Mouse (Mus musculus): ENCODE data around the gene 5330417C22Rik. TPM values are rescaled to one million over a fixed set of nuclear protein-coding genes. Genes with fewer than 3 reads are reported as not detected.

Gene 5330417C22Rik
- polyA plus RNA-seq, 1 experiment from 2014 or later: 33.7 TPM

DNA sequence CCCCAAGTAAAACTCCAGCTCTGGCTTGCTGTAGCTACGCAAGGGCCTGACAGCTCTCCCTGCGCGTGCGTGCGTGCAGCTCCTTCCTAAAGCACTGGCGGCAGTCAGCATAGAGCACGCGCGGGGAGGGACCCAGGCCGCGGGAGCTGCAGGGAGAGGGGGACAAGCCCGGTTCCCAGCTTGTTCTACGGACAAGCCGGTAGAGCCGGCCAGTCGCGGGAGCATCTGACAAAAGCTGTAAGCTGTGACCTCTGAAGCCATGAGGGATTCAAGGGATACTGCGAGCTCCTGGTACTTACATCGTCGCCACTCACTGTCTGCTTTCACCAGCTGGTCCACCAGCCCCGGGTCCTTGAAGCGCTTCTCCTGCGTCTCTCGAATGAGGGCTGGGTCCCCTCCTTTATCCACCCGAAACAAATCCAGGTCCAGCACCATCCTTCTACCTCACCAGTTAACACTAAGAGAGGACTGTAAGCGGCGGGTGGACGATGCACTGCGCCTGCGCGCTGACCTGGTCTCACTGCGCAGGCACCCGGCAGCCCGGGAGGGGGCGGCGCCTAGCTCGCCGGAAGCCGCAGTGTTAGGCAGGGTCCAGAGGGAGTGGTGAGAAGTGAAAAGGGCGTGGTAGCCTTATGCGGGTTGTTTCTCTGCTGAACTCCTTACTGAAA is 91.5 kb downstream of the 5330417C22Rik start, which contains the start of gene Sars:
Gene Sars (minus strand): TSS at position 512 of the 668 bp plus-strand sequence.
- Histone ChIP-seq H3K4me2 (peak within 1 kb of the TSS; percentile 69), H3K4me1 (peaks cover 12% of the 10 kb centered on the region; the same call in 1 of the 2 replicates), H3K27ac (peak within 1 kb of the TSS; percentile 90), H3K9ac (peak within 1 kb of the TSS; percentile 75), H3K27me3 (replicated peaks) (no peaks in the 10 kb centered on the region), H3K9me3 (no peaks in the 10 kb centered on the region), H3K36me3 (no peaks in the 10 kb centered on the region), H3K4me3 (replicated peaks) (peak within 1 kb of the TSS; percentile 86)
- peak; percentile 98 for ATAC-seq (ENCODE audit: insufficient read depth, low FRiP score, low read depth)
- WGBS: under 1% methylated on average over 41 of the region's 41 CpGs

DNA sequence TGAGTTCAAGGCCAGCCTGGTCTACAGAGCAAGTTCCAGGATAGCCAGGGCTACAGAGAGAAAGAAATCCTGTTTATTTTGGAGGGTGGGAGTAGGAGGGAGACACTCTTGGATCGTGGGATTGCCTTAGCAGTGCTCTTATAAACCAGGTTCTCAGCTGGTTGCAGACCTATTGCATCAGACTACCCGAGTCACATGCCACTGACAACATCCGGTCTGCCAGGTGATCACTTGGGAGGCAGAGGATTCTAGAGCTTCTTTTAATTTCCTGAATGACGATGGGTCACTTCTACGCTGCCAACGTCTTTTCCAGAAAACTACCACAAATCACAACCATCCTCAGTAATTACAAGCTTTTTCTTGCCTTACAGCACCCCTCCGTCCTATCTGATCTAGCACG is 92.3 kb downstream of the 5330417C22Rik start:
- H3K27ac ChIP-seq: peak overlapping the region; percentile 90; the same call in 1 of the 2 replicates
- ATAC-seq (ENCODE audit: insufficient read depth, low FRiP score, low read depth): no peak
- H3K4me2 ChIP-seq: peak overlapping the region; percentile 69
- peak overlapping the region; percentile 86 for H3K4me3 ChIP-seq (replicated peaks)
- H3K27me3 ChIP-seq (replicated peaks): no peaks in the 10 kb centered on the region
- H3K4me1 ChIP-seq: peaks cover 12% of the 10 kb centered on the region; the same call in 1 of the 2 replicates
- no peaks in the 10 kb centered on the region for H3K9me3 ChIP-seq
- WGBS: 11% methylated on average over 8 of the region's 8 CpGs
- H3K36me3 ChIP-seq: no peaks in the 10 kb centered on the region
- H3K9ac ChIP-seq: peak overlapping the region; percentile 75

DNA sequence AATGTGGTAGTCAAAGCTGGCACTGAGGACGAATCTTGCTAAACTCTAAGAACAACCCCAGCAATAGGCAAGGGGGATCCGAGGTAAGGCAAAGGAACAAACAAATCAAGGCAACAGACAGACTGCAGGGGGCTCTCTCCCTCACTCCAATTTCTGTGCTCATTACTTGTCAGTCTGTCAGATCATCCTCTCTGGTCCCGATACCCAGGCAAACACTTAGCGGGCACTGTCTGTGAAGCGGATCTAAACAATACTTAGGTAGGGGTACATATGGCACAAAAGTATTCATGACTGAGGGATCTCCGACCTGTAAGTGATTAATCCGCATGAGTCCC is 100.0 kb downstream of the 5330417C22Rik start:
- peaks cover 40% of the 10 kb centered on the region for H3K36me3 ChIP-seq
- no peak for ATAC-seq (ENCODE audit: insufficient read depth, low FRiP score, low read depth)
- WGBS: 80% methylated on average over 7 of the region's 7 CpGs
- no peak overlapping the region for H3K4me2 ChIP-seq
- H3K27me3 ChIP-seq (replicated peaks): no peaks in the 10 kb centered on the region
- no peak overlapping the region for H3K4me3 ChIP-seq (replicated peaks)
- H3K4me1 ChIP-seq: no peaks in the 10 kb centered on the region
- no peaks in the 10 kb centered on the region for H3K9me3 ChIP-seq
- H3K27ac ChIP-seq: no peak overlapping the region
- H3K9ac ChIP-seq: no peak overlapping the region

DNA sequence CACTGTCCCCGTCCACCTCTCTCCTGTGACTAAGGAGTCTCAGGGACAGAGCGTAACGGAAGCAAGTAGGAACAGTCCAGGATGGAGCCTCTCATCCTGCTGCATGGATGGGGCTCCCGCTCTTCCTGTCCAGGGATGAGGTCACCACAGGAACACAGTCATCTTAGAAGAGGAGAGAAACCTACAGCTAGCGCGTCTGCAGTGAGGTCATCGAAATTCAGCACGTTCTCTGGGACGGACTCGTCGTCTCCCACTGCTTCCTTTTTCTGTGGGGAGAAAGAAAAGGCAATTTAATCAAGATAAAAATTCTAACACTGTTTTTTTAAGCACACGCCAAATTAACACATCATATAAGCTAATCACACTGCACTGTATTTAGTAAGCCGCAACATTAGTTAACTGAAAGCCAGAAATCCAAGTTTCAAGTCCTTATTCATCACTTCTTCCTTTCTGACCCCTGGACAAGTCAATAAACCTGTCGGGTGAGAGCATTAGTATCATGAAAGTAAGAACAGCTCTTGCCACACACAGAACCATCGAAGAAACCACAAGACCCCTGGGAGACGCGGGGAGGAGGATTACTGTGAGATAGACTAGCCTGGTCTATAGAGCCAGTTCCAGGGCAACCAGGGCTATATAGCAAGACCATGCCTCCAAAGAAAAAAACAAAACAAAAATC is 100.5 kb downstream of the 5330417C22Rik start:
- no peak overlapping the region for H3K27ac ChIP-seq
- H3K27me3 ChIP-seq (replicated peaks): no peaks in the 10 kb centered on the region
- no peak for ATAC-seq (ENCODE audit: insufficient read depth, low FRiP score, low read depth)
- no peak overlapping the region for H3K4me2 ChIP-seq
- peaks cover 45% of the 10 kb centered on the region for H3K36me3 ChIP-seq
- no peak overlapping the region for H3K4me3 ChIP-seq (replicated peaks)
- WGBS: 77% methylated on average over 17 of the region's 17 CpGs
- H3K9ac ChIP-seq: no peak overlapping the region
- no peaks in the 10 kb centered on the region for H3K4me1 ChIP-seq
- no peaks in the 10 kb centered on the region for H3K9me3 ChIP-seq

DNA sequence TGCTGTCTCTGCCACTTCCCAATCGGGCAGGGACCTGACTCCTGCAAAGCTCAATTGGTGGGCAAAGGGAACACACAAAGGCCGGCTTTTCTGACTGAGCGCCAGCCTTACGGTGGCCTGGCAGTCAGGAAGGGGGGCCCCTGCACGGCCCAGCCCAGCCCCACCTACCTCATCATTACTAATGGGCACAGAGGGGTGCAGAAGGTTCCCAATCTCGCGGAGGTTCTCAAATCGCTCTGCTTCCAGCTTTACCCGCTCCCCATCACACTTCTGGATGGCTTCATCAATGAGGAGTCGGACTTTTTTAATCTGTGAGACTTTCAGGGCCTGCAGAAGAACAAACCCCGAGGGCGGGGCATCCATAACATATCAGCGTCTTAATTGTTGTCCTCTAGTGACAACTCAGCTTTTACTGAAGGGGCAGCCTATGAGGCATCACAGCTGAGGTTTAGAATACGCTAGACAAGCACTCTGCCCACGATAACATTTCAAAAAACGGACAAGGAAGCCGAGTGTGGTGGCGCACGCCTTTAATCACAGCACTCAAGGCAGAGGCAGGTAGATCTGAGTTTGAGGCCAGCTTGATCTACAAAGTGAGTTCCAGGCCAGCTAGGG is 102.3 kb downstream of the 5330417C22Rik start:
- H3K4me3 ChIP-seq (replicated peaks): no peak overlapping the region
- no peaks in the 10 kb centered on the region for H3K27me3 ChIP-seq (replicated peaks)
- no peak overlapping the region for H3K4me2 ChIP-seq
- no peaks in the 10 kb centered on the region for H3K9me3 ChIP-seq
- ATAC-seq (ENCODE audit: insufficient read depth, low FRiP score, low read depth): 0 out of 2 replicates have a peak, but pooled peaks have one; percentile 16
- H3K9ac ChIP-seq: no peak overlapping the region
- no peaks in the 10 kb centered on the region for H3K4me1 ChIP-seq
- peaks cover 55% of the 10 kb centered on the region for H3K36me3 ChIP-seq
- no peak overlapping the region for H3K27ac ChIP-seq
- WGBS: 58% methylated on average over 19 of the region's 19 CpGs

DNA sequence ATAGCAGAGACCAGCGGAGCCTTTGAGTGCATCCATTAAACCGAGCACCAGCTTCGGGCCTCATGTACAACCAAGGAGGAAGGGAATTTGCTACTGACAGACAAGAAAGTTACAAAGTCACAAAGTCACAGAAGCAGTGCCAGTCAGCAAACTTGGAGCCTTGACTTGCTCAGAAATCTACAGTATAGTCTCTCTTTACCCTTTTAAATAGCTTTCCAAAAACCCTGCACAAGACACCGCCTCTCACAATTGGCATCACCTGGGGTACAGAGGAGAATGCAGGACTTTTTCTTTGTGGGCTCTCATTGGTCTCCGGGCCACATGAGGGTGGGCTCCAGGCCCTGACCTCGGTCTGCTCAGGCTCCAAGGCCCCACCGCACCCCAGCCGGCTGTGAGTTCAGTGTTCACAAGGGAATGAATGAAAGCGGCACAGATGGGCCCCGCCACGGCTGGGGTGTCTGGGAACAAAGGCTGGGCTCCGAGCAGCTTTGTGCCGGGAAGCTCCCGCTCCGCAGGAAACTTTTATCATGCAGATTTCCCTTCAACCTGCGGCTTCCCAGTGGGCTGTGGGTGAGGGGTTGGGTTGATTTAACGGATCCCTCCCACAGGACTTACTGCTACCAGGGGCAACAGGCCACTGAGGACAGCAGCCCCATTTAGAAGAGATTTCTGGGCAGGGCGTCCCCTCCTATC is 103.0 kb downstream of the 5330417C22Rik start:
- peak overlapping the region; percentile 11; the same call in 1 of the 2 replicates for H3K27ac ChIP-seq
- no peak overlapping the region for H3K9ac ChIP-seq
- 64% methylated on average over 18 of the region's 18 CpGs for WGBS
- H3K9me3 ChIP-seq: no peaks in the 10 kb centered on the region
- H3K4me3 ChIP-seq (replicated peaks): no peak overlapping the region
- H3K27me3 ChIP-seq (replicated peaks): no peaks in the 10 kb centered on the region
- ATAC-seq (ENCODE audit: insufficient read depth, low FRiP score, low read depth): no peak
- no peaks in the 10 kb centered on the region for H3K4me1 ChIP-seq
- H3K4me2 ChIP-seq: no peak overlapping the region
- H3K36me3 ChIP-seq: peaks cover 61% of the 10 kb centered on the region

DNA sequence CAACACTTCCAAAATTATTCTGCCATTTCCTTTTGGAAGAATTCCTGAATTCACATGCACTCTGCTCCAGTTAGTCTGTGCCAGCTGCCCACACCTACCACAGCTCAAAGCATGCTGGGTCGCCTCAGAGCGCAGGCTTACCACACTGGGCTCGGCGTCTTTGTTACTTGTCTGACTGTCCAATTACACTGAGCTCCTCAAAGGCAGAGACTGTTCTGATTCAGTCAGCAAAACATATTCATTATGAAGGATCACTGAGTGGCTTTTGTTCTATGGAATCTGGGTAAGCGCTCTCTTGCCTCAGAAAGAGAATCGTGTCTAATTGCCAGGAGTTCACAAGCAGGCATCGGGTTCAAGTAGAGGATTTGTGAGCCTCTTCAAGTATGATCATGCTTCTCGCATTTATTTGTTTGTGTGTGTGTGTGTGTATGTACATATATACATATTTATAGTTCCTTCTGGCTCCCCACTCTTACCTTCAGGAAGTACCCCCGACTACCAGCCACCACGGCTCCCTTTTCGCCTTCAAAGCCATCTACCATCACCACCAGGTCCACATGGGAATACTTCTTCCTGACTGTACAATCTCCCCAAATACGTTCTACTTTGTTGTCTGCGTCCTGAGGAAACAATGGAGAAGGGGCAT is 103.7 kb downstream of the 5330417C22Rik start:
- Histone ChIP-seq H3K9ac (no peak overlapping the region), H3K4me3 (replicated peaks) (no peak overlapping the region), H3K27me3 (replicated peaks) (no peaks in the 10 kb centered on the region), H3K36me3 (peaks cover 67% of the 10 kb centered on the region), H3K9me3 (no peaks in the 10 kb centered on the region), H3K4me2 (no peak overlapping the region), H3K27ac (no peak overlapping the region), H3K4me1 (no peaks in the 10 kb centered on the region)
- WGBS: 89% methylated on average over 13 of the region's 13 CpGs
- no peak for ATAC-seq (ENCODE audit: insufficient read depth, low FRiP score, low read depth)

DNA sequence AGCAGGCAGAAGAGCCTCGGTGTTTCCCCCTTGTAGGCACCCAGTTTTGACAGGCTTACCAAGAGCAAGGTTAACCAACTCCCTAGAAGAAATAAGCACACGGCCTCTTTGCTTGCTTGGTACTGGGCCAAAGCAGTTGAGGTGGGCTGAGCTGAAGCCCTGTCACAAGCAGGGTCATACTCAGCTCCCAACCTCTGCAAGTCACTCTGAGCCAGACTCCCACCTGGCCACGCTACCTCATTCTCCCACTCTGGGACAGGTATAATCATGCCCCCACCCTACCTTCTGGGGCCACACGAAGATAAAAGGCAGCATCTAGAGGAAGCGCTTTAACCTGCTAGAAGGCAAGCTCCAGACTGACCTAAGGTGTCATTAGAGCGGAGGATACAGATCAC is 110.7 kb downstream of the 5330417C22Rik start:
- no peak overlapping the region for H3K9ac ChIP-seq
- H3K9me3 ChIP-seq: no peaks in the 10 kb centered on the region
- H3K4me1 ChIP-seq: peaks cover 23% of the 10 kb centered on the region
- H3K4me2 ChIP-seq: no peak overlapping the region
- WGBS: 79% methylated on average over 6 of the region's 6 CpGs
- H3K27ac ChIP-seq: 0 out of 2 replicates have a peak overlapping the region, but pooled peaks have one; percentile 78
- no peaks in the 10 kb centered on the region for H3K27me3 ChIP-seq (replicated peaks)
- no peak overlapping the region for H3K4me3 ChIP-seq (replicated peaks)
- H3K36me3 ChIP-seq: peaks cover 41% of the 10 kb centered on the region
- ATAC-seq (ENCODE audit: insufficient read depth, low FRiP score, low read depth): no peak

DNA sequence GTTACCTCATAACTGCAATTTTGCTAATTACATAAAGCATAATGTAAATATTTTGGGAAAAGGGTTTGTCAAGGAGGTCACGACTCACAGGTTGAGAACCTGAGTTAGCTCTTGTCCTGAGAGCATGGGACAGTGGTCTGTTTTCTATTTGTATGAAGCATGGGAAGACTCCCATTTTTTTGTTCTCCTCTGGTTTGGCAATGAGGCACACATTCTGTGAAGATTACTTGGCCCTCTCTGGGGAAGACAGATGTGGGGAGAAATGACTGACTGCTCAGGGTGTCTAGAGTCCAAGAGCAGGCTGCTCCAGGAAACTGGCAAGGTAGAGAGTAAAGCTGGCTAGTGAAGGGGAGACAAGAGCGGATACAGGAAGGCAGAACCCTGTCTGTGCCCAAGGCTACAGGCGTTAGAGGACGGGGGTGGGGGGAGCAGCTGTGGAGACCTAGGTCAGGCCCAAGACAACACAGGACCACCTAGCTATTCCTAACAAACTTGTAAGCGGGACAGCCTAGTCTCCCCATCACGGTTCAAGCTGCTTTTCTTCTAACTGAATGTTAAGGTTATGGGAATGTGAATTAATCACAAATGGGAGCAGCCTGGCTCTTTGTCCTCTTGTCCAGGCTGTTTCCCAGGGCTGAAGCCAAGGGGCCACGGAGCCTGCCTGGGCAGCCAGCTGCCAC is 111.3 kb downstream of the 5330417C22Rik start:
- no peak for ATAC-seq (ENCODE audit: insufficient read depth, low FRiP score, low read depth)
- H3K4me1 ChIP-seq: peaks cover 23% of the 10 kb centered on the region
- H3K36me3 ChIP-seq: peaks cover 39% of the 10 kb centered on the region
- H3K9me3 ChIP-seq: no peaks in the 10 kb centered on the region
- H3K4me3 ChIP-seq (replicated peaks): no peak overlapping the region
- H3K9ac ChIP-seq: no peak overlapping the region
- H3K4me2 ChIP-seq: no peak overlapping the region
- no peaks in the 10 kb centered on the region for H3K27me3 ChIP-seq (replicated peaks)
- peak overlapping the region; percentile 78; the same call in 1 of the 2 replicates for H3K27ac ChIP-seq
- 80% methylated on average over 7 of the region's 7 CpGs for WGBS

DNA sequence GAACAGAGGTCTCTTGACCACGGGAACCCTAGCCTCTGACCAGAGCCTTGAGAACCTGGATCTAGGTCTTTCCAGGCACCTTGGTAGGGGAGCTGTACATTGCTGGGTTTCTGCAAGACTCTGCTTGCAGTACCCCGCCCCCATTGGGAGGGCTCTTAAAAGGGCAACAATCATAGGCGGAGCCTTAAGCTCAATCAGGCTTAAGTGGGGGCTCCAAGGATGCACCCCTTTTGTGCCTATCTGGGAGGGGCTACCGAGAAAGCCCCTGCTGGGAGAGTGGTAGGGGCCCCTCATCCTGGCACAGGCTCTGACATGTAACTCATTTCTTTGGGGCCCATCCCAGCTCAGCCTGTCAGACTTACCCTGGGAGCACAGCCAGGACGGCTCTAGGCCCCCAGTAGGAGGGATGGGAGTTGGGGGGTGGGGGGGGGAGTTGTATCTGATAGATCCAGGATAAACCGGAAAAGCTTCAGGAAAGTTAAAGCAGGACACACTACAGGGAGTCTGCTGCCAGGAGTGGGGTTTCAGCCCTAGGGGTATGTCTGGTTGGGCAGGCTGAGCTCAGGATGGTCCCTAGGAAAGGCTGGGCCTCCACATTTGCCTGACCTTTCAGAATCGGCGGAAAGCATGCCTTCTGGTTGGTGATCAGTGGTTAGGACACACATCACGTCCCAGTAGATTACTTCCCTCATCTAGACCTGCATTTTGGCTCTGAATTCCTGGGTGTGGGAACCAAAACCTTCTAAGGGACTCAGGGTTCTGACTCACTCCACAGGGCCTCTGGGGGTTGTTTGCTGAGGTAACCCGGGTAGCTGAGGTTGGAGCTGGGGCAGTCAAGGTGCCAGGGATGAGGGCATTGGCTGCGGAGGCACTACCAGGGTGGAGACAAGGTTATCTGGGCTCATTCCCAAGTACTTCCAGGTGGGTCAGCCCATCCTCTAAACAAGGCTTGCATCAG is 112.2 kb downstream of the 5330417C22Rik start:
- Histone ChIP-seq H3K27me3 (replicated peaks) (no peaks in the 10 kb centered on the region), H3K9me3 (no peaks in the 10 kb centered on the region), H3K4me3 (replicated peaks) (peak overlapping the region; percentile 17; the same call in 1 of the 2 replicates), H3K27ac (peak overlapping the region; percentile 78), H3K4me1 (peaks cover 23% of the 10 kb centered on the region), H3K4me2 (peak overlapping the region; percentile 49), H3K9ac (no peak overlapping the region), H3K36me3 (peaks cover 33% of the 10 kb centered on the region)
- 20% methylated on average over 11 of the region's 11 CpGs for WGBS
- ATAC-seq (ENCODE audit: insufficient read depth, low FRiP score, low read depth): peak; percentile 65
